Mouse (Mus musculus): ENCODE measurements around the gene Grn. TPM values are rescaled to one million over a fixed set of nuclear protein-coding genes. Genes with fewer than 3 reads are reported as not detected.
A peak's percentile ranks its signal among the peaks of the same experiment; 100 is the strongest.

Grn gene
- 21.1 TPM in 2 replicates for polyA plus RNA-seq (2012; rRNA removed)

DNA sequence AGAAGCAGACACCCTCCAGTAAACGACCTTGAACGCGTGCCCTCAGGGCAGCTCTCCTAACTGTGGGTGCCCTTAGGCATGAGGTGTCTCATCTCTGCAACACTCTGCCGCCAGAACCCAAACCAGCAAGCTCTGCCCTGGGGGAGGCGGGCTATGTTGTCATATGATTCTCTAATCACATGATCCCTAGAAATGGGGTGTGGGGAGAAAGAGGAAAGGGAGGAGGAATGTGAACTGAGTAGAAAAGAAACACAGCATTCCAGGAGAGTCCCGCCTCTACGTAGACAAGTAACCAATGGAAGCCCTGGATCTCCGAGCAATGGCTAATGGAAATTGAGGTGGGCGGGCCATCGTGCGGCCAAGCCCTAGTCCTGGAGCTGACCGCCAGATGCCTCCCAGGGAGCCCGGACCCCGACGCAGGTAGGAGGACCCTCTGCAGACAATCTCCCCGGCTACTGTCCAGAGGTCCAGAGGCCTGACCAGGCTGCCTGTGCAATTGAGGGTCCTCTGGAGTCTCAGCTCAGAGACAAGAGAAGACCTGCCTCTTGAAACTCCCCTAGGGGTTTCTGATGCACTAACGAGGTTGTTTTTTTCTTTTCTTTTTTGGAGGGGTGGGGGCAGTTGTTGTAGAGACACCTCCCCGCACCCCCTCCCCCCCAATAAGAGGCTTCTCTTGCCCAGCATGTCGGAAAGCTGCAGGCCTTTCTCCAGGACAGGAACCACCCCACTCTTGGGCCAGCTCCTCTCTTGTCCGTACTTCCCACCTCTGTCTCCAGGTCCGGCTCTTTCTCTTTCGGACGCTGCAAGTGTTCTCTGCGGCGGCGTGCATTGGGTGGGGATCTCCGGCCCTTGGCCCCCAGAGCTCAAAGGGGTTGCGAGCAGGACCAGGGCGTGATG, at the start of gene Grn:
TSS of gene Grn (plus strand) at position 195 of the 897 bp plus-strand sequence.
- Histone ChIP-seq H3K27ac (ENCODE audit: control insufficient read depth, insufficient read depth, low read depth, low read length) (peak within 1 kb of the TSS; percentile 68), H3K4me3 (ENCODE audit: control insufficient read depth, low read depth, low read length) (peak within 1 kb of the TSS; percentile 84), H3K27me3 (ENCODE audit: control insufficient read depth, insufficient read depth, low read length) (no peaks in the 10 kb centered on the region), H3K36me3 (ENCODE audit: control insufficient read depth, insufficient read depth, low read length) (no peaks in the 10 kb centered on the region), H3K4me1 (ENCODE audit: control insufficient read depth, insufficient read depth, low read length) (peaks cover 7% of the 10 kb centered on the region)
- TF ChIP-seq POLR2A (IDR thresholded peaks at IDR 0.05; ENCODE audit: control insufficient read depth, low read depth, low read length): peak; percentile 15; the same call in 1 of the 2 replicates
- no peak for TF ChIP-seq CTCF (IDR thresholded peaks at IDR 0.05; ENCODE audit: control insufficient read depth, insufficient read depth, insufficient replicate concordance, low read depth, low read length)

DNA sequence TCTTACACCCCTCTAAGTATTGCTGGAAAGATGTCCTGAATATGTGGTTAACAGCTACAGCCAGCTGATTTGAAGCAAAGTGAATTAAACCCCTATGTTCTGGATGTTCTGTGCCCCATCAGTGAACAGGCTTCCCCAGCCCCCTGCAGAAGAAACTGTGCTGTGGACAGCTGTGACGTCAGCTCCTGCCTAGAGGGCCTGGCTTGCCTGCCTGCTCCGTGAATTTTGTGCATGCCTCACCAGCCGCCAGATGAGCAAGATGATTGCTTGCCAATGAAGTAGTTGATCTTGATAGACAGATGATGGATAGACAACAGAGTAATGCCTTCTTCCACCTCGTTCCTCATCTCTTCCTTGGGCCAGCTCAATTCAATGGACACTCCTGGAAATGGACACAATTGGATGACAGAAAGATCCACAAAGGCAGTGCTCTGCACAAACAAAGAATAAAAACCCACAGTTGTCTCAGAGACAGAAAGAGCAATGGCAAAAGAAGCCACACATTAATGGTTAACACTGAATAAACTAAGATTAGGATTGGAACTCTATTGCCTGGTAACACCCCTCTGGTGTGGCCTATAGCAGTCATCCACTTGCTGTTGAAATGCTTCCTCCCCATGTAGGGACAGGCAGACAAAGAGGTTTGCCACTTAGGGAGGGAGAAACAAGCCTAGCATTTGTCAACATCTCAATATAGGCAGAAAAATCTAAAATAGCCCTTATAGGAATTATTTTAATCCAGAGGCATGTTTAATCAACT, 48.6 kb upstream of the Grn start:
- no peak for TF ChIP-seq POLR2A (IDR thresholded peaks at IDR 0.05; ENCODE audit: control insufficient read depth, low read depth, low read length)
- TF ChIP-seq CTCF (IDR thresholded peaks at IDR 0.05; ENCODE audit: control insufficient read depth, insufficient read depth, insufficient replicate concordance, low read depth, low read length): no peak

DNA sequence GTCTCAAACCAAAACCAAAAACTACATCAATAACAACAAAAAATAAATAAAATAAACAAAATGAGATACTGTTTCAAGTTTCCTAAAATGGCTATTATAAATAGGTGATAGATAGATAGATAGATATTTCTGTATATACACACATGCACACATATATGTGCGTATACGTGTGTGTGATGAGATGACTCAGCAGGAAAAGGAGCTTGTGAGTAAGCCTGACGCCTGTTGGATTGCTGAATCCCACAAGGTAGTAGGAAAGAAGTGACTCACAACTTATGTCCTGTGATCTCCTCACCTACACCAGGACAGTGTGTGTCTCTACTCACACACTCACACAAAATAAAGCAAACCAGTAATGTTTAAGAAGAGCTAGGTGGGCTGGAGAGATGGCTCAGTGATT, 47.3 kb upstream of the Grn start:
- Histone ChIP-seq H3K36me3 (ENCODE audit: control insufficient read depth, insufficient read depth, low read length) (no peaks in the 10 kb centered on the region), H3K4me1 (ENCODE audit: control insufficient read depth, insufficient read depth, low read length) (no peaks in the 10 kb centered on the region; the same call in 1 of the 2 replicates), H3K27me3 (ENCODE audit: control insufficient read depth, insufficient read depth, low read length) (no peaks in the 10 kb centered on the region), H3K4me3 (ENCODE audit: control insufficient read depth, low read depth, low read length) (no peak overlapping the region), H3K27ac (ENCODE audit: control insufficient read depth, insufficient read depth, low read depth, low read length) (no peak overlapping the region)
- TF ChIP-seq CTCF (IDR thresholded peaks at IDR 0.05; ENCODE audit: control insufficient read depth, insufficient read depth, insufficient replicate concordance, low read depth, low read length): no peak
- no peak for TF ChIP-seq POLR2A (IDR thresholded peaks at IDR 0.05; ENCODE audit: control insufficient read depth, low read depth, low read length)

More for the DNA sequence above, 48.6 kb upstream of the Grn start:
- Histone ChIP-seq H3K4me3 (ENCODE audit: control insufficient read depth, low read depth, low read length) (no peak overlapping the region), H3K4me1 (ENCODE audit: control insufficient read depth, insufficient read depth, low read length) (peaks cover 9% of the 10 kb centered on the region), H3K36me3 (ENCODE audit: control insufficient read depth, insufficient read depth, low read length) (no peaks in the 10 kb centered on the region), H3K27ac (ENCODE audit: control insufficient read depth, insufficient read depth, low read depth, low read length) (no peak overlapping the region), H3K27me3 (ENCODE audit: control insufficient read depth, insufficient read depth, low read length) (no peaks in the 10 kb centered on the region)

DNA sequence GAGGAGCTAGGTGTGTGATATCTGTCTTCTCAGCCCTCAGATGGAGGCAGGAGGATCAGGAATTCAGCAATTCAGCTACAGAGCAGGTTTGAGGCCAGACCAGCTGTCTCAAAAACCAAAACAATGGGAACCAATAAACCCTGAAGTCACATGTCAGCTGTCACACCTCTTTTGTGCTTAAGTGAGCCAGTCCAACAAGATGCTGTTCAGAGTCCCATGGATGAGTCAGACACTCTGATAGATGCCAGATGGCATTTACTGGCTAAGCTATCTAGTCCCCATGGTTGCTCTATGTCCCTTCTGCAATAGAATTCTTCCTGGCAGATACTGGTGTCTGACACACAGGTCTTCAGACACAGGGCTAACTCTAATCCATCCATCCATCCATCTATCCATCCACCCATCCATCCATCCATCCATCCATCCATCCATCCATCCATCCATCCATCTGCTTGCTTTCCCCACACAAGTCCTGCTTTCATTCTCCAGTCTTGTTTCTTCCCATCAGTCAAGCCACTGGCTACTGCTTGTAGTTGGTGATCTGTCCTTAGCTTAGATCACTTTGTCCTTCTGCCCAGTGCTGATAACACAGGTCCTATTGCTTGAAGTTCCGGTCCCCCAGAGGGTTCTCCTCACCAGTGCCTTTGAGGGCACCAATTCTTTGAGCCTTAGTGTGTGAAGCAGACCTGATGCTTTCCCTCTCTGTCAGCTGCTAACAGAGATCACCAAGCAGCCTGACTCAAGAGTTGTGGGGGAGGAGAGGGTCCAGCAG, 46.6 kb upstream of the Grn start:
- H3K4me3 ChIP-seq (ENCODE audit: control insufficient read depth, low read depth, low read length): no peak overlapping the region
- no peaks in the 10 kb centered on the region for H3K36me3 ChIP-seq (ENCODE audit: control insufficient read depth, insufficient read depth, low read length)
- no peaks in the 10 kb centered on the region for H3K27me3 ChIP-seq (ENCODE audit: control insufficient read depth, insufficient read depth, low read length)
- TF ChIP-seq CTCF (IDR thresholded peaks at IDR 0.05; ENCODE audit: control insufficient read depth, insufficient read depth, insufficient replicate concordance, low read depth, low read length): no peak
- TF ChIP-seq POLR2A (IDR thresholded peaks at IDR 0.05; ENCODE audit: control insufficient read depth, low read depth, low read length): no peak
- H3K4me1 ChIP-seq (ENCODE audit: control insufficient read depth, insufficient read depth, low read length): no peaks in the 10 kb centered on the region
- H3K27ac ChIP-seq (ENCODE audit: control insufficient read depth, insufficient read depth, low read depth, low read length): no peak overlapping the region

DNA sequence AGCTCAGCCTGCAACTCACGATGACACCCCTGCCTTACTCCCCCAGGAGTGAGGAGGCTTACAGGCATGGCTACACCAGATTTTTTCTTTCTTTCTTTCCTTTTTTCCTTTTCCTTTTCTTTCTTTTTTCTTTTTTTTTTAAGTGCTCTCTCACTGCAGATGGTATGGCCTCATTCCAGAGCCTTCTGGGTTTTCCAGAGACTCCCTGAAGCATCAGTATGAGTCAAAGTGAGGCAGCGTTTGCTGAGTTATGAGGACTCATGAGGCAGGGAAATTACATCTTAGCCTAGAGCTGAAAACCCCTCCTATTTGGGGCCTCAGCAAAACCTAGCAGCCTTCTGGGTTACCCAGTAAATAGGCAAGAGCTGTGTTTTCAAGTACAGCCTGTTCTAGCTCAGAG, 45.7 kb upstream of the Grn start:
- no peaks in the 10 kb centered on the region for H3K4me1 ChIP-seq (ENCODE audit: control insufficient read depth, insufficient read depth, low read length)
- H3K27ac ChIP-seq (ENCODE audit: control insufficient read depth, insufficient read depth, low read depth, low read length): no peak overlapping the region
- TF ChIP-seq CTCF (IDR thresholded peaks at IDR 0.05; ENCODE audit: control insufficient read depth, insufficient read depth, insufficient replicate concordance, low read depth, low read length) (no peak), POLR2A (IDR thresholded peaks at IDR 0.05; ENCODE audit: control insufficient read depth, low read depth, low read length) (no peak)
- no peaks in the 10 kb centered on the region for H3K27me3 ChIP-seq (ENCODE audit: control insufficient read depth, insufficient read depth, low read length)
- H3K36me3 ChIP-seq (ENCODE audit: control insufficient read depth, insufficient read depth, low read length): no peaks in the 10 kb centered on the region
- H3K4me3 ChIP-seq (ENCODE audit: control insufficient read depth, low read depth, low read length): no peak overlapping the region

DNA sequence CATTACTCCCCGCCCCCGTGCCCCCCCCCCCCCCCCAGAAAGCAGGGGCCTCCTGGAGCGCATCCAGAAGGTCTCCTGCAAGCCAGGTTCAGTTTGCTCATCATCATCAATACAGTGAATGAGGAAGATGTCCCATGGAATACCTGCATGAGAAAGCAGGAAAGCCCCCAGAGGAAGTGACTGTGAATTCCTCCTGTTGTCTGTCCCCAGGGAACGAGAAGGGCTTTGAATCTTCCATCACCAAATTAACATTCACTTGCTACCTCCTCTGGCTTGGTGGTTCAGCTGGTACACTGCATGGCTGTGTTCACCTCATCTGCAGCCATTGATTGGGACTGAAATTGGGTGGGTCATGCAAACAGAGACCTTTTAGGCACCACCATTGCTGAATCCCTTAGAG, 45.0 kb upstream of the Grn start:
- no peak overlapping the region for H3K4me3 ChIP-seq (ENCODE audit: control insufficient read depth, low read depth, low read length)
- H3K27me3 ChIP-seq (ENCODE audit: control insufficient read depth, insufficient read depth, low read length): no peaks in the 10 kb centered on the region
- TF ChIP-seq CTCF (IDR thresholded peaks at IDR 0.05; ENCODE audit: control insufficient read depth, insufficient read depth, insufficient replicate concordance, low read depth, low read length): no peak
- TF ChIP-seq POLR2A (IDR thresholded peaks at IDR 0.05; ENCODE audit: control insufficient read depth, low read depth, low read length): no peak
- no peaks in the 10 kb centered on the region for H3K36me3 ChIP-seq (ENCODE audit: control insufficient read depth, insufficient read depth, low read length)
- no peaks in the 10 kb centered on the region for H3K4me1 ChIP-seq (ENCODE audit: control insufficient read depth, insufficient read depth, low read length)
- no peak overlapping the region for H3K27ac ChIP-seq (ENCODE audit: control insufficient read depth, insufficient read depth, low read depth, low read length)
